Mouse (Mus musculus): ENCODE data around the gene Adgrv1.
"Not testable (repeated sequence)": the region's sequence is repeated elsewhere in the genome, so short reads cannot be mapped to it uniquely, and the experiment has no call there.

Adgrv1 gene

DNA sequence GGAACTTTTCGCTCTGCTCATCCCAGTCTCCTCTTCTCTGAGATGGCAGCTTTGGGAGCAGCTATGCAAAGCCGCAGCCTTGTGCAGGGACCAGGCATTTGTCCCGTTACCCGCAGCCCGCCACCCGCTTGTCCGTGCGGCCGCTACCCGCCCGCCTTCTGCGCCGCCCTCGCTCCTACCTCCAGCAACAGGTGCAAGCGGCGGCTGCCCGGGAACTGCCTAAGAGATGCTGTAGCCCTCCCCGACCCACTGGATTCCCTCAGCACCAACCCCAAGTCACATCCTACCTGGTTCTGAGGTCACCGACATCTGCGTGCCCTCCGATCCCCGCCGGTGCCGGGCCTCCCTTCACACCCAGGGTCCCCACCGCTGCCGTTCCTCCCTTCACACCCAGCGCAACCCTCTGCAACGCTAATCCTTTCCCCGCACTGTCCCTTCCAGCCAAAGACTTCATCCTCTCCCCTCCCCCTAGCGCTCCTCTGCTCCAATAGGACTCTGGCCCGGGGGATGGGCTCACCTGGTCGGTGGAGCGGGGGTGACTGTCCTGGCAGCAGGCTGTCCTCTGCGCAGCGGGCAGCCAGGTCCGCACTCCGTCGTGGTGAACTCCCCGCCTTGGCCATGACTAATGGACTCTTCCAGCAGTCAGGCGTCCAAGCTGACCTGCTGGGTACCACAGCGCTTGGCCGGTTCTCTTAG is at the start of gene Adgrv1:
Gene Adgrv1, minus strand, starts transcription at position 435 of the 696 bp plus-strand sequence.
- DNase-seq (ENCODE audit: low spot score): no peak

- DNase-seq (ENCODE audit: low spot score): no peak
Observed at GRCm38 (mm10) chr13:81675333-81675732, 42.4 kb upstream of the Adgrv1 start.

DNA sequence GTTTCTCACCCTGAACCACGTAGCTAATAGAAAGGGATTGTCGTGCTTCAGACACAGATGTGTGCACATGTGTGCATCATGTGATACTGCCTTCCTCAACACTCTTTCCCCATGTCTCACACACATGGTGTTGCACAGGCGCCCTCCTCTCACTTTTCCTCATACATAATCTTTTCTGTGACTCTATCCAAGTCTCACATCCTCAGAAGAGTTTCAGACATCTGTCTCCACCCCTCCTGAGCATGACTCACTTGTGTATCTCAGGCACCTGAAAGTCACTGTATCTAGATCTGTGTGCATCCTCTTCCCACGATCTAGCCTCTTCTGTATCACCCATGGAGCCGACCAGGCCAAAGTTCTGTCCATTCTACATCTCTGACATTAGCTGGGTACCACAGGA is 34.8 kb upstream of the Adgrv1 start:
- no peak for DNase-seq (ENCODE audit: low spot score)

DNA sequence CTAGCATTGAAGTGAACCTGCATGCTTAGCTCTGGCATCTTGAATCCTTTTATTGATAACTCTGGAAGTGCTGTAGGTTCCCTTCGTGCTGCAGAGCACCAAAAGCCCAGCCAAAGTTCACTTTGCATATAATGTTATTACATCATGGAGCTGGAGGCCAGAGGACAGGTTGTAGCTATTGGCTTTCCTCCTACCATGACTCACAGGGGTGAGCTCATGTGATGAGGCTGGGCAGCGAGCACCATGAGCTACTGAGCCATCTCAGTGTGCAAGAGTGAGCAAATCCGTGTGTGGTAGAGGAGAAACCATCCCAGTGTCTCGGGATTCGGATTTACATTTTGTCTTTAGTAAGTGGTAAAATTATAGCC is 31.4 kb upstream of the Adgrv1 start:
- DNase-seq (ENCODE audit: low spot score): no peak

DNA sequence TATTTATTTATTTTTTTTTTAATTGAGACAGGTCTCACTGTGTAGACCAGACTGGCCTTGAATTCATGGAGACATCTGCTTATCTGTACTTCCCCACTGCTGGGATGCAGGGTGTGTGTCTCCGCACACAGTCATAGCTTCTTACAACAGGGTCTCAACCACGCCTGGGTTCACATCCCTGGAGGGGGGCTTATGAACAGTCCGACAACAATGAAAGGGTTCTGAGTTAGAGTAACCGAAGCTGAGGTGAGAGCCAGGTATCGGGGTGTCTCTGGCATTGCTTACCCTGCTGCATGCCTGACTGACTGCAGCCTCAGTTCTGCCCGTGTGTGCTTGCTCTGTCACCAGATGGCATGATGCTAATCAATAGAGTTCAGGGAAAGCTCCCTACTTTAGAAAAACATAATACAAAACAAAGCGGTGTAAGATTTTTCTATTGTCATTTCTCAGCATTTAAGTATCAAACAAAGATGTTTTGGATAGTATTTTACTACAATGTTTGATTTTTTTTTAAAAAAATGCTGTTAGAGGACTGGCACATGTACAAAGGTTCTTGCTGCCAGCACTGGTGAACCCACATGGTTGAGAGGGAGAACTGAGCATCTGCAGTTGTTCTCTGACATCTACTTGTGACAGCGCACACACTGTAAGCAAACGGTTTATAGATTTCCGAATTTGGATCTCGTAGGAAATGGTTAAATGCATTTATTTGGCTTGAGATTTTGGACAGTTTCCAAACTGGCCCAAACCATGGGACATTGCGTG is 30.8 kb upstream of the Adgrv1 start:
- no peak for DNase-seq (ENCODE audit: low spot score)

DNA sequence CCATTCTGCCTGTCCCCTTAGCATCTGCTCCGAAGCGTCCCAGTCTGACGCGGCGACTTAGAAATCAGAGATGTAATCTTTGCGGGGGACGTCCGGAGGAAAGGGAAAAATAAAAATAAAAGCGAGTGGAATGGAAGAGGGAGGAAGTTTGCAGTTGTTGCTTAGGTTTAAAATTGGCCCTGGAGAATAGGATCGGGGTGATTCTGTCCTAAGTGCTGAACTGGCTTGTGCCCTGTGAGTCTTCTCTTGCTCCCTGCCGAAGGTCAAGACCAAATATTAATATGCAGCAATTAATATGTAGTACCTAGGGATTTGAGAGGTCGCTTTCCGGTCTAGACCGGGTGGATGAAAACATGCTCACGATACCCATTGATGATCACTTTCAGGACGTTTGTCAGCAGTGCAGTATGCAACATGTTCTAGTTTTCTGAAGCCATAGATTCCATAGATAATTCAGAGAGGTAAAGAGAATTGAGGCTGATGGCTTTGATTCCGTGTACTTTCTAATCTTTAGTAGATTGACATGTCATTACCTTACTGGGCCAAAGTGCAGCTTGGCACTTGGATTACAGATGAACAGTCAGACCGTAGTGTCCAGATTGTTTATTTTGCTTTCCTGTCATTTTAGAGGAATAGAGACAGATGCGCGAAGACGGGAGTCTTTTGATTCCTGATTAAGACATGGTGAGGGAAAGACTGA is 25.2 kb upstream of the Adgrv1 start:
- no peak for DNase-seq (ENCODE audit: low spot score)

DNA sequence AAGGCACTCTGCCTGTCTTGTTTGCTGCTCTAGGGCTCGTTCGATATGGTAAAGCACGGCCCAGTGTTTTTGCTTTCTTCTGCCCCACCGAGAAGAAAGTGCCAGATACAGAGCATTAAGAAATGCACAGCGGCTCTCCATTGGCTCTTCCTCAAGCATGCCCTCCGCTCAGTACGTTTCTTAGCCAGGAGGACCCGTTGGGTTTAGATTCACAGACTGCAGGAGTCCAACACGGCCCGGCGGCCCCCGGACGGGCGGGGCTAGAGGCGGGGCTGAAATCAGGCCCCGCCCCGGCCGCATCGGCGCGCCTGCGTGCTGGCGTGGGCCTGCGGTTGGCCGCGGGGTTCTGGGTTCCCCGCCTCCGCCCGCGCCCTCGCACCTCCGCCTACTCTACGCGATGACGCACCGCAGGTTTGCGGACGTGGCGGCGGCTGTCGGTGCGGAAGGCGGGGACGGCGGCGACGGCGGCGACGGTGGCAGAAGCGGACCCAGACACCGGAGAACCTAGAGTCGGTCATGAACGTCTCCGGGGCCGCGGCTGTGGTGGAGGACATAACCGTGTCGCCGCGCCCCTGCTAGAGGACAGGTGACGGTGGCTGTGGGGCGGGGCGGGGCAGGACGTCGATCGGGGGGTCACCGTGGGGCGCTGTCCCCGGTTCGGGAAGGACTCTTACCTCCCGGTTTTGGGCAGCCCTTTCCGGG is 24.5 kb upstream of the Adgrv1 start, which contains the start of gene Lysmd3:
Gene Lysmd3, plus strand, starts transcription at position 313 of the 702 bp plus-strand sequence.
- DNase-seq (ENCODE audit: low spot score): peak; percentile 49

GRCm38 (mm10) chr13:81657008-81657350 is 24.0 kb upstream of the Adgrv1 start:
- no peak for DNase-seq (ENCODE audit: low spot score)

- no peak for DNase-seq (ENCODE audit: low spot score)
Observed at GRCm38 (mm10) chr13:81656091-81656850, 23.3 kb upstream of the Adgrv1 start.

DNA sequence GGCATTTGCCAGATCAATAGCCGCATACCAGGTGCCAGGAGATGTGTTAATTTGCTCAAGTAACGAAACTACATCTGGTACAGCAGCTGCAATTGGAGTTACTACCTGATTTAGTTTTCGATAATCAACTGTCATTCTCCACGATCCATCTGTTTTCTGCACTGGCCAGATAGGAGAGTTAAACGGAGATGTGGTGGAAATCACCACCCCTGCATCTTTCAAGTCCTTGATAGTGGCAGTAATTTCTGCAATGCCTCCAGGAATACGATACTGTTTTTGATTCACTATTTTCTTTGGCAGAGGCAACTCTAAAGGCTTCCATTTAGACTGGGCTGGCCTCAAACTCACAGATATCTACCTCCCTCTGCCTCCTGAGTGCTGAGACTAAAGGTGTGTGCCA is 17.4 kb upstream of the Adgrv1 start:
- DNase-seq (ENCODE audit: low spot score): not testable (repeated sequence)

- DNase-seq (ENCODE audit: low spot score): no peak
Observed at GRCm38 (mm10) chr13:81646348-81646747, 13.4 kb upstream of the Adgrv1 start.

DNA sequence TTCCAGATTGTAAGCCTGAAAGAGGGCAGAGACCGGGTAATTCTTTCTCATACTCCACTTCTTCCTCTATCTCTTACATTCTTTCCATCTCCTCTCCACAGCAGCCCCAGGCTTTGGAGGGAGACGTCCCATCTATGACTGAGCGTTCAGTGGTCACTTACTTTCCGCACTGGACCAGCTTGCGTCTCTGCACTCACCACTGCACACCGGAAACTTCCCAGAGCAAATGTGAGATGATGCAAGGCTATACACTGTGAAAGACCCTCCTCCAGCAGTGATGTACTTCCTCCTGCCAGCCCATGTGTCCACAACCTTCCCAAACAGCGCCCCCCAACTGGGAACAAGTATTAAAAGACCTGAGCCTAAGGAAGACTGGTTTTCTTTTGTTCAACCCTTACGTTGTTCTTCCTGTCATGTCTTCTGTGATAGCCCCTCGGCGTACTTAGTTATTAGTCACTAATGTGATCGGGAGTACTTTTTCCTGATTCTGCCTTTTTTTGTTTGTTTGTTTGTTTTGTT is 11.2 kb upstream of the Adgrv1 start:
- no peak for DNase-seq (ENCODE audit: low spot score)

GRCm38 (mm10) chr13:81642491-81643149 is 9.7 kb upstream of the Adgrv1 start:
- no peak for DNase-seq (ENCODE audit: low spot score)

DNA sequence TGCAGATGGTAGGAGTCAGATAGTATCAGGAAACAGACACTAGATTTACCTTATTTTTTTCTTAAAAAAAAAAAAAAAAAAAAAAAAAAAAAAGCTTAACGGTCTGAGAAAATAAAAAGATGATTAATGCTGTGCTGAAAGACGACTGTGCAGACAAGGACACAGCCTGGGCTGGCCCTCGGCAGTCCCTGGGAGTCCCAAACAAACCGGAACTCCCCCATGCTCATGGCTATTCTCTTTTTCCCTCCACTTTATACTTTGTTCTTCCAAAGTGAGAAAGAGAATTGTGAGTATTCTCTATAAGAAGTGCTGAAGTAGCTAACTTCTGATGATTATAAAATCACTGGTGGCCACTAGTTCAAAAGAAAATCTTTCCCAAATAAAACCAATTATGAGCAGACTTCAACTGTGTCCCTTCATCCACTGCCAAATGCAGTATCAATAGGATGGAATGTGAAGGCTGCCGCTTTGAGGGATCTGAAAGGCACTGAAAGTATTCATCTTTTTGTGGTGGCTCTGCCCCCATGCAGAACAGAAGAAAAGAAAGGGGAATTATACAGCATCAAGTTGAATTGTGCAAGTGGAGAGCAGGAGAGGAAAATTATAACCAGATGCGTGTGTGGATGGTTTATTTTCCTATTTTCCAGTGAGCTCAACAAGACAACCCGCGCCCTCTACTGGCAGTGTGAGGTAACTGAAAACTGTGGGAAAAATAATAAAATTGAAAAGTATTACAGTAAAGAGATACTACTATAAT is 8.5 kb upstream of the Adgrv1 start:
- no peak for DNase-seq (ENCODE audit: low spot score)

DNA sequence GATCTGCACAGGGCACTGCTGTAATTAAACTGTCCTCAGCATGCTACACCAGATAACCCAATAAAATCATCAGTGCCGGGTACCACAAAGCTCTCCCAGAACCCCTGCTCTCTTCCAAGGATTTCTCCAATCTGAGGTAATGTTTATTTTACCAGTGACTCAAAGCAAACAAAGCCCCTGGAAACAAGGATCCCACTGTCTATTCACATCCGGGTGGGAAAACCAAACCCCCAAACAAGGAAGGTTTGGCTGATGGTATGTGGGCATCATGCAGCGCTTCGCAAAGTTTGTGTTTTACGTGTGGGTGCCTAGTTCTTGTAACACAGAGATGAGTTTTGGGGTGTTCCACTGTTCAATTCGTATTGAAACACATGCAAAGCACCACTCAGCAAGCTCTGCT is 7.9 kb upstream of the Adgrv1 start:
- no peak for DNase-seq (ENCODE audit: low spot score)

DNA sequence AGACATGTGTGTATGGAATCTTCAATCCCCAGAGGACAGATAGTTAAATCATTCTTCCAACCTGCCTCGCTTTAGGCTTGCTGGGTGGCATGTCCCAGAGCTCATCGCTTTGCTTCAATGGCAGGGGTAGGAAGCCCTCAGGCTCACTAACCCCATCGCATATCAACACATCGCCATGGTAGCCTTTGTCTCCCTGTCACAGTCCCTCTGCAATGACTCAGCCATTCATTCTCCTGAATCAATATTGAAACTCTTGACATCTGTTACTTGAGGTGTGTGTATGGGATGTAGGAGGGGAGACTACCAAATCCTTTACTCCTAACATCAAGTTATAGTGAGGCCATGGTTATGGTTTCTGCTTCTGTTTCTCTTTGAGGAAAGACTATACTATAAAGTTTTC is 6.7 kb upstream of the Adgrv1 start:
- no peak for DNase-seq (ENCODE audit: low spot score)

GRCm38 (mm10) chr13:81630566-81630965 is 2.4 kb downstream of the Adgrv1 start:
- no peak for DNase-seq (ENCODE audit: low spot score)

GRCm38 (mm10) chr13:81629395-81629794 is 3.6 kb downstream of the Adgrv1 start:
- DNase-seq (ENCODE audit: low spot score): no peak

- no peak for DNase-seq (ENCODE audit: low spot score)
Observed at GRCm38 (mm10) chr13:81628631-81629190, 4.2 kb downstream of the Adgrv1 start.

GRCm38 (mm10) chr13:81627861-81628260 is 5.1 kb downstream of the Adgrv1 start:
- not testable (repeated sequence) for DNase-seq (ENCODE audit: low spot score)
